ENCODE assay signal across 26 mouse cellular contexts in the genomic region with DNA sequence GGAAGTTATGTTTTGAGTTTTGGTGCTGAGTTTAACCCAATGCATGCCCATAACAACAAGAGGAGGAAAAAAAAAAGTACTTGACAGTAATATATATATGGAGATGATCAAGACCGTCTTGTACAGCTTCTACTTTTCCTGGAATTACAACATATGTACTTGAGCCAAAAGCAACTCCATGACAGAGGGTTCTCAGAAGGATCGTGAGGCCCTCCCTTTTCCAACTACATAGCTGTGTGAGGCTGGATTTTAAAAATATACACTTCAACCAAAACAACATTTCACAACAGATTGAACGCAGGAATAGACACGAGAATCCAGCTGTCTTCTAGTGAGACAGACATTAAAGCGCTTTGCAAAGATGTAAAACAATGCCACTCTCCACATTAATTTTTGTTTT.
"Had no signal": no experiment of that assay in that cellular context is flagged by ENCODE, and none has a peak within 500 bp of the region (broad histone marks: within the 10 kb centered on the region; RNA-seq: fewer than 3 reads in every experiment).

No protein-coding gene starts in this region.

- H3K36me3 ChIP-seq: heart, embryonic 13.5 days; heart, embryonic 15.5 days; hindbrain, embryonic 12.5 days; intestine, embryonic 15.5 days; limb, embryonic 10.5 days; limb, embryonic 12.5 days; liver, embryonic 13.5 days; liver, embryonic 15.5 days had no signal

- H3K4me3 ChIP-seq: heart, adult 2 months; heart, embryonic 13.5 days; heart, embryonic 15.5 days; hindbrain, embryonic 12.5 days; intestine, embryonic 15.5 days; left cerebral cortex, adult 2 months; limb, embryonic 10.5 days; limb, embryonic 12.5 days; liver, embryonic 13.5 days; liver, embryonic 15.5 days had no signal

- DNase-seq: gastrocnemius, postnatal 14 days; gastrocnemius, postnatal 36 days; heart, adult 11 months; heart, adult 2 months; heart, postnatal 14 days; heart, postnatal 36 days; kidney, adult 18-20 months; kidney, adult 8-10 months; kidney, postnatal 25 days; kidney, postnatal 4 days; liver; liver, embryonic 13.5 days had no signal

- H3K9ac ChIP-seq: heart, embryonic 13.5 days; heart, embryonic 15.5 days; hindbrain, embryonic 12.5 days; hindbrain, embryonic 14.5 days; intestine, embryonic 15.5 days; limb, embryonic 12.5 days; liver, embryonic 13.5 days; liver, embryonic 15.5 days had no signal

- H3K4me1 ChIP-seq: heart, embryonic 15.5 days; intestine, embryonic 15.5 days; liver, embryonic 13.5 days; liver, embryonic 15.5 days had no signal

- H3K27me3 ChIP-seq: heart, embryonic 13.5 days; heart, embryonic 15.5 days; hindbrain, embryonic 12.5 days; intestine, embryonic 15.5 days; limb, embryonic 12.5 days; liver, embryonic 13.5 days; liver, embryonic 15.5 days had no signal

- H3K27ac ChIP-seq: heart, adult 2 months; heart, embryonic 13.5 days; heart, embryonic 15.5 days; hindbrain, embryonic 12.5 days; hindbrain, embryonic 14.5 days; intestine, embryonic 15.5 days; left cerebral cortex, adult 2 months; limb, embryonic 10.5 days; limb, embryonic 12.5 days; liver, embryonic 13.5 days; liver, embryonic 15.5 days had no signal

- ATAC-seq: hindbrain, embryonic 16.5 days; inflammation-experienced regulatory T-cells, adult 6 months; intestine, embryonic 15.5 days; intestine, postnatal 0 days had no signal

- H3K4me2 ChIP-seq: heart, embryonic 11.5 days; heart, embryonic 13.5 days; heart, embryonic 15.5 days; hindbrain, embryonic 12.5 days; hindbrain, embryonic 14.5 days; intestine, embryonic 15.5 days; limb, embryonic 12.5 days; liver, embryonic 11.5 days; liver, embryonic 13.5 days; liver, embryonic 15.5 days had no signal

- H3K9me3 ChIP-seq: heart, embryonic 13.5 days; heart, embryonic 15.5 days; hindbrain, embryonic 12.5 days; intestine, embryonic 15.5 days; limb, embryonic 10.5 days; limb, embryonic 12.5 days; liver, embryonic 13.5 days; liver, embryonic 15.5 days had no signal
